Mouse (Mus musculus) B cell, adult 62 days (primary cell): Measurements from ENCODE around the gene Vmn1r22. TPM values are rescaled to one million over a fixed set of nuclear protein-coding genes. Genes with fewer than 3 reads are reported as not detected.

Source experiments
- total RNA-seq: library from RNA; stranded (reverse); gene quantifications from 4 replicates; pipeline ENCODE4 v1.2.4, GENCODE M21; 2023

Vmn1r22 gene
- not detected in 4 replicates for total RNA-seq

GRCm38 (mm10) chr6:57907928-57908327 is at the start of gene Vmn1r22:
Gene Vmn1r22 (minus strand): TSS chr6:57908028.

DNA sequence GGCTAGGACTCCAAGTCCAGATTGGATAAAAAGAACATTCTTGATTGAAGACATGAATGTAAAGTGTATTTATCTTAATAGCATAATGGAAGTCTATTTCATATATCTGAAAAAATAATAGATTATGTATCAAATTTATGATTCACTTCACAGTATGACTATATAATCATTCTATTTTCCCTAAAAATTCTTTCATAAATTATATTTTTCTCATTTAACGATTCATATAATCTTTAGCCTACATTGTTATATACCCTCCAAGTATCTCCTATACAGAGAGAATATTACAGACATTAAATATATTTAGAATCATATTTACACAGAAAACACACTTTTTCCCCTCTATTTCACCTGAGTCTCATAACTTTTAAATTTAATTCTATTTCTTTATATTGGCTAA is 18.9 kb upstream of the Vmn1r22 start, which contains the start of gene Vmn1r23:
Vmn1r23 (minus strand) TSS at position 101 of the 400 bp plus-strand sequence.

DNA sequence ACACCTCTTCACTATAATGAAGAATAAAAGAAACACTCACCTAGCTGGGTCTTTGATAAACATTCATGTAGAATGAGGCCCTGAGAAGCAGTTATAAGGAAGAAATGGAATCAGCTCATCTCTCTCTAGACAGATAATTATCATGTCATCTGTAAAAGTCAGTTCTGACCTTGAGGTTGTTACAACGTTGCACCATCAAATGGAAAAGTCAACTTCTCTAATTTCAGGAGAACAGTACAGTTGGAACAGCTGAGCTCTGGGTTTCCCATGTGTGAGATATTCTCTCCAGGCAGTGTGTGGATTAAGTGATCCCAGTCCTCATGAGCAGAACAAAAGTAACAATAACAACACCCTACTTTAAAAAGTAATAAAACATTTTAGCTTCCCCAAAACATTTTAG is 57.5 kb downstream of the Vmn1r22 start, which contains the start of gene Vmn1r21:
Vmn1r21 (minus strand) TSS at position 58 of the 400 bp plus-strand sequence.

Other genes with a start within 250 kb of the Vmn1r22 start
- gene Pyurf, start 215.9 kb downstream of the Vmn1r22 start, total RNA-seq: 4.2 to 5.2 TPM (median 5.1 TPM) in 4 replicates
- gene Lancl2, start 205.5 kb downstream of the Vmn1r22 start, total RNA-seq: 7.8 to 10.2 TPM (median 8.4 TPM) in 4 replicates
- 9.8 to 15.6 TPM (median 14.3 TPM) in 4 replicates for gene Vopp1, start 82.9 kb downstream of the Vmn1r22 start, total RNA-seq
- gene Vmn1r21, start 57.7 kb downstream of the Vmn1r22 start, total RNA-seq: not detected in 4 replicates
- gene Vmn1r23, start 18.8 kb upstream of the Vmn1r22 start, total RNA-seq: not detected in 4 replicates
- not detected in 4 replicates for gene Vmn1r24, start 53.5 kb upstream of the Vmn1r22 start, total RNA-seq
- not detected in 4 replicates for gene Vmn1r25, start 72.8 kb upstream of the Vmn1r22 start, total RNA-seq
- gene Vmn1r26, start 107.1 kb upstream of the Vmn1r22 start, total RNA-seq: not detected in 4 replicates